Mouse (Mus musculus) kidney, embryonic 16.5 days (tissue): ENCODE measurements around the gene Ggcx. TPM values are rescaled to one million over a fixed set of nuclear protein-coding genes. Genes with fewer than 3 reads are reported as not detected.

Experiments used
- ATAC-seq: fragments of 200-750 bp; cut with Nextera tagmentation; 2 replicates; pipeline ENCODE4 v1.8.0; 2017; ENCODE audit warnings: moderate TSS enrichment; ENCODE audit not compliant: low FRiP score, low TSS enrichment
- H3K27ac ChIP-seq: fragments of 300-500 bp; sonication (generic); 2 replicates; pipeline ENCODE4 v1.5.1; 2014; ENCODE audit warnings: low read length
- H3K27me3 ChIP-seq: fragments of 300-500 bp; sonication (generic); 2 replicates; pipeline ENCODE4 v1.6.1; 2014; ENCODE audit warnings: low read length, control low read depth, mixed read lengths; ENCODE audit not compliant: insufficient read depth
- H3K36me3 ChIP-seq: fragments of 300-500 bp; sonication (generic); 2 replicates; pipeline ENCODE4 v1.6.1; 2014; ENCODE audit warnings: low read length, control low read depth, mixed read lengths; ENCODE audit not compliant: insufficient read depth
- H3K4me1 ChIP-seq: fragments of 300-500 bp; sonication (generic); 2 replicates; pipeline ENCODE4 v1.6.1; 2014; ENCODE audit warnings: low read length, control low read depth, mixed read lengths; ENCODE audit not compliant: insufficient read depth
- H3K4me2 ChIP-seq: fragments of 300-500 bp; sonication (generic); replicated peaks from 2 replicates; pipeline ENCODE4 v1.6.1; 2014; ENCODE audit warnings: low read depth, low read length
- H3K4me3 ChIP-seq: fragments of 300-500 bp; sonication (generic); 2 replicates; pipeline ENCODE4 v1.5.1; 2014; ENCODE audit warnings: mild to moderate bottlenecking, low read length
- H3K9ac ChIP-seq: fragments of 300-500 bp; sonication (generic); replicated peaks from 2 replicates; pipeline ENCODE4 v1.6.1; 2014; ENCODE audit warnings: low read length
- H3K9me3 ChIP-seq: fragments of 300-500 bp; sonication (generic); 2 replicates; pipeline ENCODE4 v1.6.1; 2016; ENCODE audit warnings: low read length, control low read depth
- WGBS: fragments of 180-500 bp; shearing (Covaris S2); extraction: QIAGEN DNeasy Blood & Tissue Kit; methylation state at CpG from one replicate; pipeline ENCODE4 v1.1.7; 2014; 5-methylcytosine and 5-hydroxymethylcytosine counted together
- polyA plus RNA-seq: library from polyadenylated mRNA; unstranded; fragments of >200 nt; fragmentation: Nextera tagmentation; extraction: Ambion mirVana; gene quantifications from 2 replicates; pipeline ENCODE4 v1.2.1, GENCODE M21; 2015

Gene Ggcx
- polyA plus RNA-seq, 1 experiment from 2014 or later, result 31.4 TPM

GRCm38 (mm10) chr6:72374206-72374605 lies 39.9 kb upstream of the Ggcx start:
- no peak overlapping the region for H3K4me3 ChIP-seq
- H3K9me3 ChIP-seq, result no peaks in the 10 kb centered on the region
- H3K27me3 ChIP-seq, result no peaks in the 10 kb centered on the region
- 71% methylated on average over 7 of the region's 7 CpGs for whole genome bisulfite sequencing
- peaks cover 6% of the 10 kb centered on the region for H3K4me1 ChIP-seq
- no peak overlapping the region for H3K4me2 ChIP-seq
- ATAC-seq, result no peak
- H3K27ac ChIP-seq, result no peak overlapping the region
- H3K36me3 ChIP-seq, result no peaks in the 10 kb centered on the region
- H3K9ac ChIP-seq, result no peak overlapping the region

- Histone ChIP-seq H3K9ac (no peak overlapping the region), H3K27ac (no peak overlapping the region), H3K4me3 (no peak overlapping the region), H3K36me3 (no peaks in the 10 kb centered on the region), H3K27me3 (no peaks in the 10 kb centered on the region), H3K9me3 (no peaks in the 10 kb centered on the region), H3K4me2 (no peak overlapping the region), H3K4me1 (peaks cover 6% of the 10 kb centered on the region)
- WGBS, result 76% methylated on average over 15 of the region's 15 CpGs
- ATAC-seq, result no peak
Measured at GRCm38 (mm10) chr6:72374820-72375563, 39.1 kb upstream of the Ggcx start.

GRCm38 (mm10) chr6:72378510-72379234 lies 35.4 kb upstream of the Ggcx start:
- no peak for ATAC-seq
- Histone ChIP-seq H3K27me3 (no peaks in the 10 kb centered on the region), H3K36me3 (no peaks in the 10 kb centered on the region), H3K4me1 (no peaks in the 10 kb centered on the region), H3K27ac (no peak overlapping the region), H3K4me3 (peak overlapping the region; percentile 58; the same call in 1 of the 2 replicates), H3K9ac (no peak overlapping the region), H3K9me3 (no peaks in the 10 kb centered on the region), H3K4me2 (peak overlapping the region; percentile 61)
- 81% methylated on average over 8 of the region's 8 CpGs for WGBS

GRCm38 (mm10) chr6:72379377-72380130 lies 34.6 kb upstream of the Ggcx start:
- Histone ChIP-seq H3K27ac (peak overlapping the region; percentile 73), H3K36me3 (peaks cover 4% of the 10 kb centered on the region), H3K4me1 (no peaks in the 10 kb centered on the region), H3K9ac (peak overlapping the region; percentile 67), H3K4me2 (peak overlapping the region; percentile 61), H3K27me3 (no peaks in the 10 kb centered on the region), H3K4me3 (peak overlapping the region; percentile 58), H3K9me3 (no peaks in the 10 kb centered on the region)
- whole genome bisulfite sequencing, result 40% methylated on average over 7 of the region's 7 CpGs
- peak; percentile 36; the same call in 1 of the 2 replicates for ATAC-seq

- Histone ChIP-seq H3K27me3 (no peaks in the 10 kb centered on the region), H3K27ac (peak within 1 kb of the TSS; percentile 73), H3K9me3 (no peaks in the 10 kb centered on the region), H3K36me3 (peaks cover 10% of the 10 kb centered on the region), H3K4me2 (peak within 1 kb of the TSS; percentile 61), H3K4me1 (no peaks in the 10 kb centered on the region), H3K9ac (peak within 1 kb of the TSS; percentile 67), H3K4me3 (peak within 1 kb of the TSS; percentile 58)
- peak; percentile 84; the same call in 1 of the 2 replicates for ATAC-seq
- 2% methylated on average over 46 of the region's 49 CpGs for WGBS
Measured at GRCm38 (mm10) chr6:72380131-72380770, 33.9 kb upstream of the Ggcx start, which contains the start of gene Vamp5. Vamp5 (minus strand) TSS chr6:72380468.

- ATAC-seq, result no peak
- no peaks in the 10 kb centered on the region for H3K9me3 ChIP-seq
- H3K4me3 ChIP-seq, result no peak overlapping the region
- H3K27me3 ChIP-seq, result no peaks in the 10 kb centered on the region
- H3K9ac ChIP-seq, result no peak overlapping the region
- no peaks in the 10 kb centered on the region for H3K4me1 ChIP-seq
- H3K36me3 ChIP-seq, result peaks cover 15% of the 10 kb centered on the region
- WGBS, result 76% methylated on average over 6 of the region's 6 CpGs
- H3K27ac ChIP-seq, result no peak overlapping the region
- no peak overlapping the region for H3K4me2 ChIP-seq
Measured at GRCm38 (mm10) chr6:72382494-72382893, 31.6 kb upstream of the Ggcx start.

GRCm38 (mm10) chr6:72383142-72383820 lies 30.8 kb upstream of the Ggcx start:
- Histone ChIP-seq H3K4me2 (no peak overlapping the region), H3K27me3 (no peaks in the 10 kb centered on the region), H3K9me3 (no peaks in the 10 kb centered on the region), H3K9ac (no peak overlapping the region), H3K36me3 (peaks cover 15% of the 10 kb centered on the region), H3K4me3 (no peak overlapping the region), H3K4me1 (peaks cover 7% of the 10 kb centered on the region), H3K27ac (no peak overlapping the region)
- WGBS, result 86% methylated on average over 6 of the region's 6 CpGs
- no peak for ATAC-seq

GRCm38 (mm10) chr6:72383952-72384351 lies 30.2 kb upstream of the Ggcx start:
- H3K4me1 ChIP-seq, result peaks cover 13% of the 10 kb centered on the region
- peaks cover 15% of the 10 kb centered on the region for H3K36me3 ChIP-seq
- ATAC-seq, result no peak
- no peak overlapping the region for H3K4me3 ChIP-seq
- no peak overlapping the region for H3K27ac ChIP-seq
- H3K9ac ChIP-seq, result no peak overlapping the region
- no peaks in the 10 kb centered on the region for H3K9me3 ChIP-seq
- H3K4me2 ChIP-seq, result no peak overlapping the region
- H3K27me3 ChIP-seq, result no peaks in the 10 kb centered on the region
- WGBS, result 89% methylated on average over 7 of the region's 7 CpGs

GRCm38 (mm10) chr6:72385258-72385657 lies 28.9 kb upstream of the Ggcx start:
- no peak for ATAC-seq
- H3K27ac ChIP-seq, result no peak overlapping the region
- H3K9me3 ChIP-seq, result no peaks in the 10 kb centered on the region
- H3K4me1 ChIP-seq, result peaks cover 23% of the 10 kb centered on the region
- no peak overlapping the region for H3K4me3 ChIP-seq
- H3K36me3 ChIP-seq, result peaks cover 15% of the 10 kb centered on the region
- no peak overlapping the region for H3K4me2 ChIP-seq
- H3K9ac ChIP-seq, result no peak overlapping the region
- H3K27me3 ChIP-seq, result no peaks in the 10 kb centered on the region
- 86% methylated on average over 4 of the region's 4 CpGs for WGBS
